Mouse (Mus musculus): Measurements from ENCODE around the gene Amigo1. TPM values are rescaled to one million over a fixed set of nuclear protein-coding genes. Genes with fewer than 3 reads are reported as not detected.

The Amigo1 gene
- polyA plus RNA-seq, 1 experiment from 2014 or later, result 2.6 TPM

- Histone ChIP-seq H3K4me2 (peak overlapping the region; percentile 50), H3K4me3 (no peak overlapping the region), H3K36me3 (no peaks in the 10 kb centered on the region), H3K27ac (replicated peaks) (no peak overlapping the region), H3K9me3 (no peaks in the 10 kb centered on the region), H3K4me1 (peaks cover 3% of the 10 kb centered on the region), H3K9ac (no peak overlapping the region; the same call in 1 of the 2 replicates), H3K27me3 (replicated peaks) (peaks cover 10% of the 10 kb centered on the region)
- WGBS, result 30% methylated on average over 9 of the region's 9 CpGs
- ATAC-seq (ENCODE audit: extremely low read depth, insufficient number of reproducible peaks, low FRiP score, low TSS enrichment), result no peak
These were observed 21.3 kb upstream of the Amigo1 start for GRCm38 (mm10) chr3:108164807-108165206.

- 59% methylated on average over 10 of the region's 10 CpGs for WGBS
- Histone ChIP-seq H3K4me1 (peaks cover 3% of the 10 kb centered on the region), H3K4me2 (no peak overlapping the region), H3K27ac (replicated peaks) (no peak overlapping the region), H3K36me3 (no peaks in the 10 kb centered on the region), H3K27me3 (replicated peaks) (peaks cover 10% of the 10 kb centered on the region), H3K4me3 (no peak overlapping the region), H3K9ac (no peak overlapping the region), H3K9me3 (no peaks in the 10 kb centered on the region)
- ATAC-seq (ENCODE audit: extremely low read depth, insufficient number of reproducible peaks, low FRiP score, low TSS enrichment), result no peak
These were observed 20.4 kb upstream of the Amigo1 start for GRCm38 (mm10) chr3:108165532-108166315.

GRCm38 (mm10) chr3:108166486-108167211 is 19.5 kb upstream of the Amigo1 start:
- Histone ChIP-seq H3K4me1 (peaks cover 3% of the 10 kb centered on the region), H3K9ac (no peak overlapping the region), H3K27me3 (replicated peaks) (peaks cover 10% of the 10 kb centered on the region), H3K4me3 (no peak overlapping the region), H3K36me3 (no peaks in the 10 kb centered on the region), H3K27ac (replicated peaks) (no peak overlapping the region), H3K4me2 (no peak overlapping the region), H3K9me3 (no peaks in the 10 kb centered on the region)
- no peak for ATAC-seq (ENCODE audit: extremely low read depth, insufficient number of reproducible peaks, low FRiP score, low TSS enrichment)
- WGBS, result 26% methylated on average over 9 of the region's 11 CpGs

- no peaks in the 10 kb centered on the region for H3K36me3 ChIP-seq
- no peak overlapping the region for H3K9ac ChIP-seq
- no peaks in the 10 kb centered on the region for H3K9me3 ChIP-seq
- H3K4me1 ChIP-seq, result peaks cover 3% of the 10 kb centered on the region
- no peak overlapping the region for H3K4me3 ChIP-seq
- WGBS, result 51% methylated on average over 14 of the region's 14 CpGs
- no peak overlapping the region for H3K4me2 ChIP-seq
- ATAC-seq (ENCODE audit: extremely low read depth, insufficient number of reproducible peaks, low FRiP score, low TSS enrichment), result no peak
- peaks cover 17% of the 10 kb centered on the region for H3K27me3 ChIP-seq (replicated peaks)
- H3K27ac ChIP-seq (replicated peaks), result no peak overlapping the region
These were observed 18.6 kb upstream of the Amigo1 start for GRCm38 (mm10) chr3:108167499-108167898.

- no peak overlapping the region for H3K4me3 ChIP-seq
- H3K27me3 ChIP-seq (replicated peaks), result peaks cover 28% of the 10 kb centered on the region; the same call in 1 of the 2 replicates
- no peak for ATAC-seq (ENCODE audit: extremely low read depth, insufficient number of reproducible peaks, low FRiP score, low TSS enrichment)
- H3K9ac ChIP-seq, result no peak overlapping the region
- peaks cover 3% of the 10 kb centered on the region for H3K4me1 ChIP-seq
- 41% methylated on average over 3 of the region's 3 CpGs for WGBS
- H3K4me2 ChIP-seq, result no peak overlapping the region
- no peak overlapping the region for H3K27ac ChIP-seq (replicated peaks)
- H3K36me3 ChIP-seq, result no peaks in the 10 kb centered on the region
- no peaks in the 10 kb centered on the region for H3K9me3 ChIP-seq
These were observed 16.9 kb upstream of the Amigo1 start for GRCm38 (mm10) chr3:108169199-108169598.

- Histone ChIP-seq H3K27ac (replicated peaks) (no peak overlapping the region), H3K4me3 (no peak overlapping the region), H3K4me1 (peaks cover 14% of the 10 kb centered on the region), H3K9me3 (no peaks in the 10 kb centered on the region), H3K36me3 (no peaks in the 10 kb centered on the region), H3K4me2 (peak overlapping the region; percentile 48), H3K27me3 (replicated peaks) (peaks cover 28% of the 10 kb centered on the region; the same call in 1 of the 2 replicates), H3K9ac (peak overlapping the region; percentile 58)
- no peak for ATAC-seq (ENCODE audit: extremely low read depth, insufficient number of reproducible peaks, low FRiP score, low TSS enrichment)
- 23% methylated on average over 14 of the region's 14 CpGs for WGBS
These were observed 11.2 kb upstream of the Amigo1 start for GRCm38 (mm10) chr3:108174672-108175531.

GRCm38 (mm10) chr3:108178756-108179715 is 7.1 kb upstream of the Amigo1 start:
- H3K4me2 ChIP-seq, result no peak overlapping the region
- no peak overlapping the region for H3K27ac ChIP-seq (replicated peaks)
- H3K9me3 ChIP-seq, result no peaks in the 10 kb centered on the region
- ATAC-seq (ENCODE audit: extremely low read depth, insufficient number of reproducible peaks, low FRiP score, low TSS enrichment), result no peak
- 66% methylated on average over 7 of the region's 7 CpGs for WGBS
- peaks cover 14% of the 10 kb centered on the region for H3K4me1 ChIP-seq
- peaks cover 22% of the 10 kb centered on the region; the same call in 1 of the 2 replicates for H3K27me3 ChIP-seq (replicated peaks)
- no peak overlapping the region for H3K4me3 ChIP-seq
- H3K36me3 ChIP-seq, result no peaks in the 10 kb centered on the region
- no peak overlapping the region for H3K9ac ChIP-seq

GRCm38 (mm10) chr3:108180514-108180913 is 5.6 kb upstream of the Amigo1 start:
- Histone ChIP-seq H3K4me3 (no peak overlapping the region), H3K9ac (no peak overlapping the region), H3K9me3 (no peaks in the 10 kb centered on the region), H3K27ac (replicated peaks) (no peak overlapping the region), H3K4me1 (peaks cover 2% of the 10 kb centered on the region; the same call in 1 of the 2 replicates), H3K27me3 (replicated peaks) (peaks cover 27% of the 10 kb centered on the region), H3K4me2 (no peak overlapping the region), H3K36me3 (no peaks in the 10 kb centered on the region)
- 56% methylated on average over 2 of the region's 2 CpGs for WGBS
- no peak for ATAC-seq (ENCODE audit: extremely low read depth, insufficient number of reproducible peaks, low FRiP score, low TSS enrichment)

GRCm38 (mm10) chr3:108184742-108185141 is 1.4 kb upstream of the Amigo1 start:
- Histone ChIP-seq H3K9me3 (no peaks in the 10 kb centered on the region), H3K4me1 (peaks cover 17% of the 10 kb centered on the region), H3K9ac (no peak overlapping the region), H3K27ac (replicated peaks) (no peak overlapping the region), H3K36me3 (no peaks in the 10 kb centered on the region), H3K27me3 (replicated peaks) (peaks cover 45% of the 10 kb centered on the region), H3K4me2 (no peak overlapping the region), H3K4me3 (no peak overlapping the region)
- no peak for ATAC-seq (ENCODE audit: extremely low read depth, insufficient number of reproducible peaks, low FRiP score, low TSS enrichment)
- WGBS, result 67% methylated on average over 3 of the region's 3 CpGs

- Histone ChIP-seq H3K4me3 (peak overlapping the region; percentile 80), H3K27me3 (replicated peaks) (peaks cover 45% of the 10 kb centered on the region), H3K9ac (peak overlapping the region; percentile 88), H3K4me2 (peak overlapping the region; percentile 95), H3K27ac (replicated peaks) (no peak overlapping the region), H3K9me3 (no peaks in the 10 kb centered on the region), H3K4me1 (peaks cover 20% of the 10 kb centered on the region), H3K36me3 (no peaks in the 10 kb centered on the region)
- ATAC-seq (ENCODE audit: extremely low read depth, insufficient number of reproducible peaks, low FRiP score, low TSS enrichment), result no peak
- 3% methylated on average over 16 of the region's 16 CpGs for WGBS
These were observed 556 bp upstream of the Amigo1 start for GRCm38 (mm10) chr3:108185460-108186097.
